Mouse (Mus musculus) colon, adult 2 months (tissue): ENCODE measurements around the gene Lrrc52. TPM values are rescaled to one million over a fixed set of nuclear protein-coding genes. Genes with fewer than 3 reads are reported as not detected.

Experiments used
- polyA plus RNA-seq: library from polyadenylated mRNA; depleted of rRNA; stranded (reverse); fragments of >200 nt; gene quantifications from 2 replicates; pipeline ENCODE4 v1.2.3, GENCODE M21; 2012; rRNA removed

The Lrrc52 gene
- not detected in 2 replicates for polyA plus RNA-seq

GRCm38 (mm10) chr1:167466765-167467426 lies at the start of gene Lrrc52:
Lrrc52 (minus strand) TSS chr1:167466780.

Other genes with a start within 250 kb of the Lrrc52 start
- 18.4 and 23.3 TPM in 2 replicates for gene Uck2, start 181.5 kb downstream of the Lrrc52 start, polyA plus RNA-seq
- 29.5 and 29.6 TPM in 2 replicates for gene Tmco1, start 158.4 kb downstream of the Lrrc52 start, polyA plus RNA-seq
- 20.9 and 23.6 TPM in 2 replicates for gene Aldh9a1, start 116.8 kb downstream of the Lrrc52 start, polyA plus RNA-seq
- gene Mgst3, start 72.9 kb downstream of the Lrrc52 start, polyA plus RNA-seq, result 1,515 and 1,585 TPM in 2 replicates
- gene Rxrg, start 131.6 kb upstream of the Lrrc52 start, polyA plus RNA-seq, result 0.61 and 0.73 TPM in 2 replicates
- gene Lmx1a, start 222.5 kb upstream of the Lrrc52 start, polyA plus RNA-seq, result 1.0 and 1.4 TPM in 2 replicates